Mouse (Mus musculus): ENCODE measurements around the gene Pak4. TPM values are rescaled to one million over a fixed set of nuclear protein-coding genes. Genes with fewer than 3 reads are reported as not detected.

Pak4 gene
- total and polyA plus RNA-seq, 3 experiments = 9.3 to 26.6 TPM; not detected in 1

DNA sequence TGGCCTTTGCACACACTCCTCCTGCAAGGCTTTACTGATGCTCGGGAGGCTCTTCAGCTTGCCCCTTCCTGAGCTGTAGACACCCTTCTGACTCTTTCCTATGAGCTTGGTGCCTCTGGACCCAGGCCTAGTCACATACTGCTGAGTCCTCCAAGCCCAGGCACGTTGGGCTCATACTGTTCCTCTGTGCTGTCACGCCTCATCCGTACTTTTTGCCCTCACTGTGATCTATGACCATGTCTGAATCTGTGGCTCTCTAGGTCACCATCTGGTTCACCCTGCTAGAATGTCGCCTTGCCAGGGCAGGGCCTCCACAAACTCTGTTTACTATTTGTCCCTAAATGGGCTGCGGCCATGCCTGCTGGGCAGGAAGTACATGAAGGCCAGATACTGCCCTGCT is 44.9 kb downstream of the Pak4 start:
- Histone ChIP-seq H3K27ac (ENCODE audit: control insufficient read depth, low read depth, low read length) (no peak overlapping the region), H3K36me3 (ENCODE audit: control insufficient read depth in 1 of 2, insufficient read depth in 2 of 2, low read length in 2 of 2) (no peaks in the 10 kb centered on the region), H3K9ac (ENCODE audit: control insufficient read depth, low read depth, low read length, poor library complexity, severe bottlenecking) (no peak overlapping the region), H3K9me3 (replicated peaks; ENCODE audit: insufficient read depth, low read length) (no peaks in the 10 kb centered on the region), H3K27me3 (ENCODE audit: control insufficient read depth in 1 of 2, insufficient read depth in 2 of 2, low read length in 2 of 2) (peaks cover 0 to 2% of the 10 kb centered on the region in 2 experiments; a peak in 1 of 4 replicates), H3K79me2 (ENCODE audit: control insufficient read depth, insufficient read depth, low read length, poor library complexity) (no peaks in the 10 kb centered on the region), H3K4me1 (ENCODE audit: control insufficient read depth in 1 of 2, insufficient read depth in 2 of 2, low read length in 2 of 2) (no peaks in the 10 kb centered on the region), H3K4me3 (ENCODE audit: control insufficient read depth in 1 of 2, insufficient read depth in 1 of 2, low read depth in 2 of 2, low read length in 2 of 2) (no peak overlapping the region)
- TF ChIP-seq GABPA (IDR thresholded peaks at IDR 0.05; ENCODE audit: low read depth, low read length) (no peak), ZC3H11A (IDR thresholded peaks at IDR 0.05; ENCODE audit: low read depth, low read length) (no peak), ZNF384 (IDR thresholded peaks at IDR 0.05; ENCODE audit: low read depth, low read length) (no peak), POLR2AphosphoS2 (IDR thresholded peaks at IDR 0.05; ENCODE audit: low read length) (no peak), ETS1 (IDR thresholded peaks at IDR 0.05; ENCODE audit: low read depth, low read length) (no peak)
- no peak for DNase-seq (ENCODE audit: low read depth, low spot score)

DNA sequence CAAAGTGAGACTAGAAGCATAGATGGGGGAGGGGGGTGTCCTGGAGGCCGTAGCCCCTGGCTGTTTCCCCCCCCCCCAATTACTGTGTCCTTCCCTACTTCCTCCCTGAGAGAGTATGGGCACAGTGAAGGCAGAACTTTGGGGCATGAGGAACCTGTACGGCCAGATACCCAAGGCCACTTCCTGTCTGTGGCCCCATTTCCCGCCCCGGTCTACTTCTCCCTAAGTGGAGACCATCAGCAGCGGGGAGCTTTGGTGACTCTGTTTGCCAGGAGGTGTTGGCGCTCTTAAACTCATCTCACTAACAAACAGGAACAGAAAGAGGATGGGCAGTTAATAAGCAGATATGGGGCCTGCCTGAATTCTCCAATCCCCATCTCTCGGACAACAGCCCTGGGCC is 50.4 kb downstream of the Pak4 start:
- H3K27ac ChIP-seq (ENCODE audit: control insufficient read depth, low read depth, low read length) = no peak overlapping the region
- no peaks in the 10 kb centered on the region for H3K79me2 ChIP-seq (ENCODE audit: control insufficient read depth, insufficient read depth, low read length, poor library complexity)
- no peaks in the 10 kb centered on the region for H3K9me3 ChIP-seq (replicated peaks; ENCODE audit: insufficient read depth, low read length)
- 0 out of 4 replicates have a peak, but pooled peaks cover 0 to 3% of the 10 kb centered on the region in 2 experiments for H3K4me1 ChIP-seq (ENCODE audit: control insufficient read depth in 1 of 2, insufficient read depth in 2 of 2, low read length in 2 of 2)
- H3K27me3 ChIP-seq (ENCODE audit: control insufficient read depth in 1 of 2, insufficient read depth in 2 of 2, low read length in 2 of 2) = peaks cover 0 to 2% of the 10 kb centered on the region in 2 experiments; a peak in 1 of 4 replicates
- peak; percentile 16 for DNase-seq (ENCODE audit: low read depth, low spot score)
- H3K9ac ChIP-seq (ENCODE audit: control insufficient read depth, low read depth, low read length, poor library complexity, severe bottlenecking) = 0 out of 2 replicates have a peak overlapping the region, but pooled peaks have one; percentile 3
- H3K36me3 ChIP-seq (ENCODE audit: control insufficient read depth in 1 of 2, insufficient read depth in 2 of 2, low read length in 2 of 2) = no peaks in the 10 kb centered on the region
- no peak overlapping the region for H3K4me3 ChIP-seq (ENCODE audit: control insufficient read depth in 1 of 2, insufficient read depth in 1 of 2, low read depth in 2 of 2, low read length in 2 of 2)
- TF ChIP-seq GATA1 (IDR thresholded peaks at IDR 0.05; ENCODE audit: low read depth, low read length) (no peak), POLR2AphosphoS2 (IDR thresholded peaks at IDR 0.05; ENCODE audit: low read length) (no peak), E2F4 (IDR thresholded peaks at IDR 0.05; ENCODE audit: borderline replicate concordance, low read depth, low read length) (no peak), NRF1 (IDR thresholded peaks at IDR 0.05; ENCODE audit: insufficient read depth, low read depth, low read length, poor library complexity, severe bottlenecking) (no peak), POLR2AphosphoS5 (IDR thresholded peaks at IDR 0.05; ENCODE audit: borderline replicate concordance, low read depth, low read length) (no peak), KAT2A (conservative IDR thresholded peaks at IDR 0.05; ENCODE audit: low read depth, low read length) (no peak), ZNF384 (IDR thresholded peaks at IDR 0.05; ENCODE audit: low read depth, low read length) (no peak), MXI1 (IDR thresholded peaks at IDR 0.05; ENCODE audit: low read depth, low read length) (no peak), MYB (IDR thresholded peaks at IDR 0.05; ENCODE audit: low read depth, low read length) (no peak), MYC (IDR thresholded peaks at IDR 0.05; ENCODE audit: low read depth, low read length) (no peak), TAL1 (IDR thresholded peaks at IDR 0.05; ENCODE audit: low read length) (no peak), GABPA (IDR thresholded peaks at IDR 0.05; ENCODE audit: low read depth, low read length) (no peak), MAFK (IDR thresholded peaks at IDR 0.05; ENCODE audit: borderline replicate concordance, low read depth, low read length) (no peak), USF1 (IDR thresholded peaks at IDR 0.05; ENCODE audit: low read depth, low read length) (no peak), CHD1 (IDR thresholded peaks at IDR 0.05; ENCODE audit: low read depth, low read length) (no peak), CTCF (IDR thresholded peaks at IDR 0.05 in 2 of 3, conservative IDR thresholded peaks at IDR 0.05 in 1 of 3; ENCODE audit: control insufficient read depth in 1 of 3, insufficient read depth in 1 of 3, low read depth in 2 of 3, low read length in 3 of 3, poor library complexity in 1 of 3, severe bottlenecking in 1 of 3) (no peak), POLR2A (IDR thresholded peaks at IDR 0.05; ENCODE audit: control insufficient read depth in 1 of 2, insufficient read depth in 1 of 2, low read depth in 1 of 2, low read length in 2 of 2, poor library complexity in 1 of 2) (no peak), MEF2A (IDR thresholded peaks at IDR 0.05; ENCODE audit: extremely low read depth, insufficient replicate concordance, low read depth, low read length, poor library complexity, severe bottlenecking) (no peak)
